Mouse (Mus musculus) midbrain, embryonic 15.5 days (tissue): ENCODE data around the gene Spire2. TPM values are rescaled to one million over a fixed set of nuclear protein-coding genes. Genes with fewer than 3 reads are reported as not detected.

Source experiments
- ATAC-seq: fragments of 200-750 bp; cut with Nextera tagmentation; replicated peaks from 2 replicates; pipeline ENCODE4 v1.8.0; 2017; ENCODE audit warnings: moderate TSS enrichment
- H3K27ac ChIP-seq: fragments of 300-500 bp; sonication (generic); 2 replicates; pipeline ENCODE4 v1.5.1; 2015; ENCODE audit warnings: mild to moderate bottlenecking, inconsistent platforms
- H3K27me3 ChIP-seq: fragments of 300-500 bp; sonication (generic); replicated peaks from 2 replicates; pipeline ENCODE4 v1.6.1; 2015; ENCODE audit warnings: inconsistent platforms
- H3K36me3 ChIP-seq: fragments of 300-500 bp; sonication (generic); replicated peaks from 2 replicates; pipeline ENCODE4 v1.6.1; 2015; ENCODE audit warnings: inconsistent platforms
- H3K4me1 ChIP-seq: fragments of 300-500 bp; sonication (generic); 2 replicates; pipeline ENCODE4 v1.6.1; 2015; ENCODE audit warnings: inconsistent platforms
- H3K4me2 ChIP-seq: fragments of 300-500 bp; sonication (generic); 2 replicates; pipeline ENCODE4 v1.6.1; 2015; ENCODE audit warnings: inconsistent platforms, mild to moderate bottlenecking, moderate library complexity
- H3K4me3 ChIP-seq: fragments of 300-500 bp; sonication (generic); 2 replicates; pipeline ENCODE4 v1.5.1; 2015; ENCODE audit warnings: mild to moderate bottlenecking, inconsistent platforms
- H3K9ac ChIP-seq: fragments of 300-500 bp; sonication (generic); 2 replicates; pipeline ENCODE4 v1.6.1; 2015; ENCODE audit warnings: mild to moderate bottlenecking, inconsistent platforms
- H3K9me3 ChIP-seq: fragments of 300-500 bp; sonication (generic); 2 replicates; pipeline ENCODE4 v1.6.1; 2016; ENCODE audit warnings: inconsistent platforms
- WGBS: fragments of 180-500 bp; shearing (Covaris S2); methylation state at CpG from one replicate; pipeline ENCODE4 v1.1.7; 2015; ENCODE audit warnings: mixed read lengths; 5-methylcytosine and 5-hydroxymethylcytosine counted together
- polyA plus RNA-seq: library from polyadenylated mRNA; unstranded; fragments of >200 nt; fragmentation: Nextera tagmentation; extraction: Ambion mirVana; gene quantifications from 2 replicates; pipeline ENCODE4 v1.2.1, GENCODE M21; 2015

The Spire2 gene
- polyA plus RNA-seq, 1 experiment from 2014 or later, result 44.0 TPM

DNA sequence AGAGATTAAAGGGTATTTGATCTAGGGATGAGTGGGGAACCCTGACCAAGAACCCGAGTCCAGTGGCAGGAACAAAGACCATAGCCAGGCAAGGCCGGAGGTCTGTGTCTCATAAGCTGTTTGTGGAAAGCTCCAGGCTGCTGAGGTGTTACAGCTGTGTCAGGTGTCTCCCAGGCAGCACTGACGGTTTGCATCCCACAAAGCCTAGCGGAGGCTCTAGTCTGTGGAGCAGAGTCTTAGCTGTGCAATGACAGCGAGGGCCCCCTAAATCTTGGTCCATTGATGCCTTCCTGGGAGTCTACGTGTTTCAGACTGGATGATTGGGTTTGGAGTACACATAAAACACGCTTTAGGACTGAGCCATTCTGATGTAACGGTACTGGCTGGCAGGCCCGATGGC, 69.4 kb downstream of the Spire2 start:
- Histone ChIP-seq H3K27me3 (no peaks in the 10 kb centered on the region), H3K9me3 (no peaks in the 10 kb centered on the region), H3K4me3 (no peak overlapping the region), H3K27ac (no peak overlapping the region), H3K4me2 (no peak overlapping the region), H3K9ac (no peak overlapping the region), H3K4me1 (peaks cover 6% of the 10 kb centered on the region; the same call in 1 of the 2 replicates), H3K36me3 (peaks cover 55% of the 10 kb centered on the region)
- no peak for ATAC-seq
- 91% methylated on average over 9 of the region's 9 CpGs for WGBS

DNA sequence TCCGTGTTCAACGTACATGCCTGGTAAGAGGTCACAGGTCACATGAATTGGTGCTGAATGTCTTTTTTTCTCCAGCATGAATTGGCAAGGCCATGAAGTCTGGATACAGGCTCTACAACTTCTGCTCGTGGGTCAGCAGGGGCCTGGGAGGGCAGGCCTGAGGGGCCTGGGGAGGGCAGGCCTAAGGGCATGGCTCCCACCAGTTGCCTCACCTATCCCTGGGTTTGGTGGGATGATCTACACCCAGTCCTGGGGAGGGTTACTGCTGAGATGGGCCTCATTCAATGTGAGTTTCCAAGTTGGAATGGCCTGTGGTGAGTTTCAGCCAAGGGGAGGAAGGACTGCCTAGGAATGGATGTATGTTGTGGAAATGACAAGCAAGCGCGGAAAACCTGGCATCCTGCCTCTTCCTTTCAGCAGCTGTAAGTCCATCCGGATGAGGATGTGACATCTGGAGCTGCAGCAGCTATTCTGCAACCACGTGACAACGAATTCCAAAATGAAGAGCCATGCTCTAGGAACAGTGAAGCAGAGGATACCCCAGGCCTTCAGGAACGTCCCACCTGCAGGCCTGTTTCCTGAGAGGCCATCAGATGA, 70.3 kb downstream of the Spire2 start:
- Histone ChIP-seq H3K27ac (no peak overlapping the region), H3K4me1 (peaks cover 10% of the 10 kb centered on the region; the same call in 1 of the 2 replicates), H3K27me3 (no peaks in the 10 kb centered on the region), H3K9me3 (no peaks in the 10 kb centered on the region), H3K36me3 (peaks cover 47% of the 10 kb centered on the region), H3K9ac (no peak overlapping the region), H3K4me3 (no peak overlapping the region), H3K4me2 (no peak overlapping the region)
- WGBS, result 96% methylated on average over 9 of the region's 9 CpGs
- no peak for ATAC-seq

DNA sequence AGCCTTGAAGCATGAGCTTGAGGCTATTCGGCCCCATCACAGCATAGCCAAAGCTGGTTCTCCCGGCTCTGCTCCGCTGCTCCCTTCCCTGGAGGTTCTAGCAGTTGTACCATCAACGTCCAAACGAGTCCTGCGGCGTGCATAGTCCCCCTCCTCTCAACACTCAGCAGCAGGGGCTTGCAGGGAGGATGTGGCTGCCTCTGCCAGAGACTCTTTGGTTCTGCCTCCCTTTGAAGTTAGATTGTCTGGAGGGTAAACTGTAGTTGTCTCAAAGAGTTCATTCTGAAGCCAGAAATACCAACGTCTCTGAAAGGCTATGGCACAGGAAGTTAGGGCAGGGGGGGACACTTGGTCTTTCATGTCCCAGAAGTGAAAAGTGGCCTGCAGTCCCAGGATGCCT, 72.0 kb downstream of the Spire2 start:
- Histone ChIP-seq H3K36me3 (peaks cover 31% of the 10 kb centered on the region), H3K4me2 (no peak overlapping the region), H3K4me1 (peaks cover 17% of the 10 kb centered on the region), H3K27me3 (no peaks in the 10 kb centered on the region), H3K4me3 (no peak overlapping the region), H3K9me3 (no peaks in the 10 kb centered on the region), H3K9ac (no peak overlapping the region), H3K27ac (peak overlapping the region; percentile 17; the same call in 1 of the 2 replicates)
- ATAC-seq, result no peak
- WGBS, result 37% methylated on average over 8 of the region's 8 CpGs

GRCm38 (mm10) chr8:123406786-123407185, 74.3 kb downstream of the Spire2 start, which contains the start of gene Mc1r:
Gene Mc1r, plus strand, starts transcription at chr8:123407107.
- Histone ChIP-seq H3K4me1 (peaks cover 27% of the 10 kb centered on the region), H3K27me3 (no peaks in the 10 kb centered on the region), H3K9ac (no peak within 1 kb of the TSS), H3K9me3 (no peaks in the 10 kb centered on the region), H3K4me3 (no peak within 1 kb of the TSS), H3K36me3 (peaks cover 10% of the 10 kb centered on the region), H3K4me2 (no peak within 1 kb of the TSS), H3K27ac (0 out of 2 replicates have a peak within 1 kb of the TSS, but pooled peaks have one; percentile 13)
- ATAC-seq, result no peak
- WGBS, result 4% methylated on average over 4 of the region's 4 CpGs

GRCm38 (mm10) chr8:123407612-123408011, 75.1 kb downstream of the Spire2 start:
- Histone ChIP-seq H3K9ac (no peak overlapping the region), H3K4me1 (peaks cover 27% of the 10 kb centered on the region), H3K27ac (no peak overlapping the region), H3K4me3 (no peak overlapping the region), H3K9me3 (no peaks in the 10 kb centered on the region), H3K4me2 (no peak overlapping the region), H3K36me3 (peaks cover 3% of the 10 kb centered on the region), H3K27me3 (no peaks in the 10 kb centered on the region)
- no peak for ATAC-seq
- 93% methylated on average over 13 of the region's 13 CpGs for WGBS

GRCm38 (mm10) chr8:123408586-123409544, 76.4 kb downstream of the Spire2 start:
- no peak for ATAC-seq
- H3K27ac ChIP-seq, result peak overlapping the region; percentile 98
- H3K9me3 ChIP-seq, result no peaks in the 10 kb centered on the region
- H3K4me2 ChIP-seq, result peak overlapping the region; percentile 95
- no peaks in the 10 kb centered on the region for H3K36me3 ChIP-seq
- 76% methylated on average over 9 of the region's 9 CpGs for WGBS
- no peaks in the 10 kb centered on the region for H3K27me3 ChIP-seq
- peak overlapping the region; percentile 74; the same call in 1 of the 2 replicates for H3K4me3 ChIP-seq
- H3K4me1 ChIP-seq, result peaks cover 30% of the 10 kb centered on the region
- peak overlapping the region; percentile 94; the same call in 1 of the 2 replicates for H3K9ac ChIP-seq

DNA sequence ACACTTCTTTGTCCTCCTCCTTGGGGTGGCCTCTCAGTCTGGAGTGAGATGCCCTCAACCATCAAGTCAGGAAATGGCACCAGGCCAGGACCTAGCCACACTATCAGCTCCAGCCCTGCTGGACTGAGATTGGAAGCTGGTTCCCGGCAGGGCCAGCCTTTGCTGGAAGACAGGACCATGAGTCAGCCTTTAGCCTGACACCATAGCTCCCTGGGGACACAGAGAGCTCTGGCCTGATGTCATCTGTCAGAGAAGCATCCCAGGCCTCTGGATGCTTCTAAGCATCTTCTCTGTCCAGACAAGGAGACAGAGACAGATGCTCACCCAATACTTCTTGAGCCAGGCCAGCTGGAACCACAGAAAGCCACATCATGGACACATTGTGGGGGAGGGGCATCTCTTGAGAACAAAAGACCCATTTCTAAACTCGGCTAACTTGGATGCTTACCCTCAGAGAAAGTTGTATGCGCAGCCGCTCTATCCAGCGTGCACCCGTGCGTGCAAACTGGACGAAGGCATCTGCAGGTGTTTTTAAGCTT, 77.6 kb downstream of the Spire2 start:
- WGBS, result 8% methylated on average over 8 of the region's 8 CpGs
- H3K9me3 ChIP-seq, result no peaks in the 10 kb centered on the region
- H3K4me3 ChIP-seq, result peak overlapping the region; percentile 74
- peaks cover 34% of the 10 kb centered on the region for H3K4me1 ChIP-seq
- H3K27ac ChIP-seq, result peak overlapping the region; percentile 98
- no peaks in the 10 kb centered on the region for H3K27me3 ChIP-seq
- no peak for ATAC-seq
- peak overlapping the region; percentile 95 for H3K4me2 ChIP-seq
- H3K9ac ChIP-seq, result peak overlapping the region; percentile 94
- no peaks in the 10 kb centered on the region for H3K36me3 ChIP-seq

DNA sequence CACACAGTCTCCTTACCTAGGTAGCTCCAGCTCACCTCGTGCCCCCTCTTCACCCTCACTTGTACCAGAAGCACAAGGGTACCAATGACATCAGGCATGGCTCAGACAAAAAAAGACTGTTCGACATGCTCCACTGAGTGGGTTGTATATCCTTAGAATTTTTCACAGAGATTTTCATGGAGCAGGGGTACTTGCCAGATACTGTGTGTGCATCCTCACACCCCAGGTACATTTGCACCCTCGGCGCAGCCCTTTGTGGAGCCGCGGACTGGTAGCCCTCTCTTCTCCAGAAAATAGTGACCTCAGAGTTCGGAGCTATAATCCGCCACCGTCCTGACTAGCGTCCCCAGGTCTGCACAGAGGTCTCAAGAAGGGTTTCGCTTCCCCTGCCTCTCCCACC, 78.3 kb downstream of the Spire2 start:
- H3K27me3 ChIP-seq, result no peaks in the 10 kb centered on the region
- H3K36me3 ChIP-seq, result no peaks in the 10 kb centered on the region
- peak overlapping the region; percentile 95 for H3K4me2 ChIP-seq
- peak; percentile 10 for ATAC-seq
- peak overlapping the region; percentile 98 for H3K27ac ChIP-seq
- peak overlapping the region; percentile 94 for H3K9ac ChIP-seq
- 3% methylated on average over 11 of the region's 11 CpGs for WGBS
- H3K4me1 ChIP-seq, result peaks cover 37% of the 10 kb centered on the region
- H3K4me3 ChIP-seq, result peak overlapping the region; percentile 74
- no peaks in the 10 kb centered on the region for H3K9me3 ChIP-seq

- Histone ChIP-seq H3K4me1 (peaks cover 38% of the 10 kb centered on the region), H3K4me3 (peak within 1 kb of the TSS; percentile 74), H3K9me3 (no peaks in the 10 kb centered on the region), H3K27me3 (no peaks in the 10 kb centered on the region), H3K4me2 (peak within 1 kb of the TSS; percentile 95), H3K9ac (peak within 1 kb of the TSS; percentile 94), H3K36me3 (no peaks in the 10 kb centered on the region), H3K27ac (peak within 1 kb of the TSS; percentile 98)
- WGBS, result under 1% methylated on average over 29 of the region's 29 CpGs
- peak; percentile 94 for ATAC-seq
These were observed 78.7 kb downstream of the Spire2 start, which contains the start of gene Tubb3 for GRCm38 (mm10) chr8:123411246-123411645. Gene Tubb3, plus strand, starts transcription at chr8:123411424.

DNA sequence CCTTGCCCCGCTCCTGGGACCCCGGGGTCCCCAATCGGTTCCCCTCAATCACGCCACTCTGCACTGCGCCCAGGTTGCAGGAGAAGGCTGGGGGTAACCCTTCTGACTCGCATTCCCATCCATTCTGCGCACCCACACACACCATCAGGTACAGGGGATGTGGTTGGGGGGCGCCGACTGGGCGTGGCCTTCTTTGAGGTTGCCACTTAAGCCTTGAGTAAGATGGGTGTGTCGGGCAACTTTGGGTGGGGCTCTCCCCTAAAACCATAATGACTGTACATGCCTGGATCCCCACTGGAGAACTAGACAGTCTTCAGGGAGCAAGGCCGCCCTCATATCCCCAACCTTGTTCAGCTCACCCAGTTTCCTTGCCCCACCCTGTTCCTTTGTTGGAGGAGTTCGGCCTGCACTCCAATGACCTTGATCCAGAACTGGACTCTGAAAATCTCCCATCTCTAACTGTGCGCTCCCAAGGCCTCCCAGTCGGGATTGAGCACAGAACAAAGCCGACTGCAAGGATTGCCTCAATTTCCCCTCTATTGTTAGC, 79.3 kb downstream of the Spire2 start:
- Histone ChIP-seq H3K27ac (peak overlapping the region; percentile 98), H3K4me1 (peaks cover 38% of the 10 kb centered on the region), H3K4me2 (peak overlapping the region; percentile 95), H3K36me3 (no peaks in the 10 kb centered on the region), H3K27me3 (no peaks in the 10 kb centered on the region), H3K9me3 (no peaks in the 10 kb centered on the region), H3K9ac (peak overlapping the region; percentile 94), H3K4me3 (peak overlapping the region; percentile 74)
- WGBS, result 2% methylated on average over 16 of the region's 16 CpGs
- ATAC-seq, result peak; percentile 41

- WGBS, result under 1% methylated on average over 12 of the region's 12 CpGs
- Histone ChIP-seq H3K4me1 (peaks cover 41% of the 10 kb centered on the region), H3K27ac (peak overlapping the region; percentile 98), H3K36me3 (0 out of 2 replicates have a peak, but pooled peaks cover under 1% of the 10 kb centered on the region), H3K9me3 (no peaks in the 10 kb centered on the region), H3K9ac (peak overlapping the region; percentile 94), H3K27me3 (no peaks in the 10 kb centered on the region), H3K4me2 (peak overlapping the region; percentile 95), H3K4me3 (peak overlapping the region; percentile 74)
- no peak; the same call in 1 of the 2 replicates for ATAC-seq
These were observed 80.2 kb downstream of the Spire2 start for GRCm38 (mm10) chr8:123412560-123413170.
